Mouse (Mus musculus) layer of hippocampus, adult 11-12 months (tissue): ENCODE measurements around the gene Tmem198.
A peak's percentile ranks its signal among the peaks of the same experiment; 100 is the strongest.

ENCODE experiments used
- DNase-seq: peaks from one replicate; pipeline ENCODE4 v3.0.0; 2022; ENCODE audit warnings: low spot score

Tmem198 gene

DNA sequence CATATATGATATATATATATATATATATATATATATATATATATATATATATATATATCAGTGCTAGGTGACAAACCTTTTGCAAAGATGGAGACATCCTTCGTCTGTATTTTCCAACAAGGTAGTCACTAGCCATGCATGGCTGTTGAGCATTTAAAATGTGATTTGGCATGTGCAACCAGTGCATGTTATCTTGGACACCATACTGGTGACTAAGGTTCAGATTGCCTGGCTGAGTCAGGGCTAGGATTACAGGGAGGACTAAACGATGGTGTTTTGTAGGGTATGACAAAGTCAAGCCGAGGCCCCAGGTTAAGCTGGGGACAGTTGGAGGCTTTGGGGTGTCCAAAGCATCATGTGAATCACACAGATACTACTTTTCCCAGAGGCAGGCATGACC is 23.9 kb upstream of the Tmem198 start:
- DNase-seq = no peak

- DNase-seq = no peak
These were observed 23.4 kb upstream of the Tmem198 start for GRCm38 (mm10) chr1:75455948-75456347.

- DNase-seq = no peak
These were observed 22.4 kb upstream of the Tmem198 start for GRCm38 (mm10) chr1:75456746-75457564.

- no peak for DNase-seq
These were observed 21.7 kb upstream of the Tmem198 start for GRCm38 (mm10) chr1:75457710-75458024.

- no peak for DNase-seq
These were observed 21.1 kb upstream of the Tmem198 start for GRCm38 (mm10) chr1:75458025-75458788.

- DNase-seq = no peak
These were observed 20.3 kb upstream of the Tmem198 start for GRCm38 (mm10) chr1:75458789-75459684.

GRCm38 (mm10) chr1:75460297-75460696 is 19.0 kb upstream of the Tmem198 start:
- DNase-seq = no peak

DNA sequence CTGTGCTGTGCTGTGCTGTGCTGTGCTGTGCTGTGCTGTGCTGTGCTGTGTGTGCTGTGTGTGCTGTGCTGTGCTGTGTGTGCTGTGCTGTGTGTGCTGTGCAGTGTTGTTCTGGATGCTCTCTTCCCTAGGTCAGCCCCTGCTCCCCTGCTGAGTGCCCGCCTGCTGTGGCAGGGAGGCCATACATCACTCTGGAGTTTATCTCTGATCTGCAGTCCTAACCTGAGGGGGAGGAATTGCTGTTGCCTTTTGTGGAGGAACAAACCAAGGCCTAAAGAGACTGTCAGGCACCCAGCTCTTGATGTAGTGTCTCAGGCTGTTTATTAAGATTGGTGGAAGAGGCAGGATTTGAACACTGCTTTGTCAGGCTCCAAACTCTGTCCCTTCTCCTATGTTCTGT is 16.7 kb upstream of the Tmem198 start:
- no peak for DNase-seq

DNA sequence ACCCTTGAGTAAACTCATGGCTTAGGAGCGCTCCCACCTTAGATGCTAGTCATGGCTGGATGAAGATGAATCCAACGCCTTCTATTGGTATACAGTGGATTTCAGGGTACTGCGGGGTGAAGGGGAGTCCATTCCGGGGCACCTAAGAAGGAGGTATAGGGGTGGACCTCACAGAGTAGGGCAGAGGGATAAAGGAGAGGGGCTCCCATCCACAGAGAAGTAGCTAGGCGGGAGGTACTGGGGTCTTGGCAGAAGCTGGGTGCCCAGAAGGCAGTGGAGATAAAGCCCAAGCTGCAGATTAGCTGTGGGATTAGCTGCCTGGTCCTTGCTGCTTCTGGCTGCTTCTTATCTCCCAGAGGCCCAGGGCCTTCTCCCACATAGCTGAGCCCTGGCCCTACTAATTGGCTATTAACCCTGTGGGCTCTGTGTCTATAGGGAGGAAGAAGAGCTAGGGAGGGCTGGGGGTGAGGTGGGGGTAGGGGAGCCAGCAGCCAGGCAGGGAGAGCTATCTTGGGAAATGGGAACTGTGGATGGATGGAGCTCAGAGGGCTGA is 15.6 kb upstream of the Tmem198 start:
- no peak for DNase-seq

- peak; percentile 89 for DNase-seq
These were observed 12.0 kb upstream of the Tmem198 start for GRCm38 (mm10) chr1:75467215-75467927.

- DNase-seq = no peak
These were observed 10.0 kb upstream of the Tmem198 start for GRCm38 (mm10) chr1:75469287-75469825.

DNA sequence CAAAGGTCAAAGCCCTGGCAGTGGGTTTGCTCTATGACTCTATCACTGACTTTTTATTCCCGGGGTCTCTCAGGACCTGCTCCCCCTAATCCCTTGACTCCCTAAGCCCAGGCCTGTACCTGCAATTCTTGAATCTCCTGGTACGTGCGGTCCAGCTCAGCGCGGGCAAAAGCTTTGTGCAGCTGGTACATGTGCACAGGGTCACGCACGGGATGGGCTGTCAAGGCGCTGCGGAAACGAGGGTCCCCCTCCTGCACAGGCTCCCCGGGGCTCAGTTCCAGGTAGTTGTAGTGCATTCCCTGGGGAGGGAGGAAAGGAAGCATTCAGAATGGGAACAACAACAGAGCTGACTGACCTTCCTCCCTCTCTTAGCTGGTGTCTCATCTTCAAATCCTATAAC is 2.9 kb upstream of the Tmem198 start:
- no peak for DNase-seq

DNA sequence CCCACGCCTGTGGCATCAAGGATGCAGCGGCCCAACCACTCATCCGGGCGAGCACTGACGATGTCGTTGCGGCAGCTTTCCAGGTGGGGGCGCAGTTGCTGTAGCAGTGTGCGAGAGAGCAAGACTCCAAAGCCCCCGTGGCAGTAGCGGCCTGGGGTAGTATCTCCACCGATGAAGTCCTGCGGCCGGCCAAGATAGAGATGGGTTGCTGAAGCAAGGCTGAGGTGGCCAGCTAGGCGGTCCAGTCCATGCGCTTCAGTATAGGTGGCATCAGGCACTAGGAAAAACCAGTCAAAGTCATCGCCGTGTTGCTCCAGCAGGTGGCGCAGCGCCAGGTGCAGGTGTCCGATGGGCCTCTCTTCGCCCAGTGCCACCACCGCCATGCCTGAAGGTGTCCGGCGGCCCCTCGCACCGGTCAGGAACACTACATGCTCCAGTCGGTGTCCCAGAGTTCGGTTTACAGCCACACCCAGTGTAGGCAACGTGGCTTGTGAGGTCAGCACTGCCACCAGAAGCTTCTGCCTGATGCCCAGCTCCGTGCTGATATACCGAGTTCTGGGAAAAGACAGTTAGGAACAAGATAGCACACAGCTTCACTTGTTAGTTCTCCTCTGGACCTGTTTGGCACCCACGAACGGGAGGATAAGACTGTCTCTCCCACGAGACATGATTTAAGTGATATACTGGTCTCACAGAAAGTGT is 1.9 kb upstream of the Tmem198 start:
- peak; percentile 83 for DNase-seq

- no peak for DNase-seq
These were observed 1.4 kb upstream of the Tmem198 start for GRCm38 (mm10) chr1:75477966-75478290.

DNA sequence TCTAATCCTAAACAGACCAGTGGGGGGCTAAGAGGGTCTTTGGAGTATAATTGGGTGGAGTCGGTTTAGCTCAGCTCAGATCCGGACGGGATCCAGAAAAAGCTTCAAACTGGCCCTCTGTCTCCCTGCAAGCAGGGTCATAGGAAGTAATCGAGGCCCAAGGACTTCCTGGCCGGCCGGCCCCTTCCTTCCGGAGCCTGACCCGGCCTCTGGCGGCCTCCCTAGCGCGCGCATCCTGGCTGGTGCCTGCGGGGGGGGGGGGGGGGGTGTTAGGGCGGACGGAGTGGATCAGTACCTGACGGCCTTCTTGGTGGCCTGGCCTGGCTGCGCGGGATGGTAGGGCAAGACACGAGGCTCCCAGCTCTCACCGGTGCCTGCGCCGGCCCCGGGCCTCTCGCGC is 835 bp upstream of the Tmem198 start:
- DNase-seq = no peak

DNA sequence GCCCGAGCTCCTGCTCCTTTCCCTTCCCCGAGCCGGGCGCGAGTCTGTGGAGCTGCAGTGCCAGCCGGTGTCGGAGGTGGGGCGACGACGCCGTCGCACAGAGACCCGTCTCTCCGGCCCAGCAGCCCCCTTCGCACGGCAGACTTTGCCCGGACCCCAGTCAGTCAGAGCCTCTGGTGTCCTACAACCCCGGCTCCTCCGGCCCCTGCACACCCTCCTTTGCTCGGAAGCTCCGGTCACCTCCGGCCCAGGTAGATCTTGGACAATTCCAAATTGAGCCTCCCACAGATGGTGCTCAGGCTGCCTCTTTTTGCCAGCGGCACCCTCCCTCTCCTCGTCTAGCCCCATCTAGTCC is 280 bp downstream of the Tmem198 start:
- no peak for DNase-seq

GRCm38 (mm10) chr1:75480036-75480435 is 704 bp downstream of the Tmem198 start:
- DNase-seq = no peak

DNA sequence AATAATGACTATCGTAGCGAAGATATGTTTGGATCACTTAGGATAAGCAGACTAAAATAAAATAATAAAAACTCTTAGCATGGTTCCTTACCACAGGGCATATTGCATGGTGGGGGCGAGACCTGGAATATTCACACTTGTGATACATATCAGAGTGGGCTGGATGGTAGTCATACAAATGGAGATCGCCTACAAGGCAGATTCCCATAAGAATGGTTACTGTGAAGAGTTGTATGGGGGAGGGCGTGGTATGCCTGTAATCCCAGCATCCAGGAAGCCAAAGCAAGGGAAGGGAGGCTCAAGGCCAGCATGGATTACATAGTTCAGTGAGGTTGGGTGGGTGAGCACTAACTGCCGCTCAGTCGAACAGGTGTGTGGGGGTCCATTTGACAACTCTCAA is 1.4 kb downstream of the Tmem198 start:
- DNase-seq = no peak

DNA sequence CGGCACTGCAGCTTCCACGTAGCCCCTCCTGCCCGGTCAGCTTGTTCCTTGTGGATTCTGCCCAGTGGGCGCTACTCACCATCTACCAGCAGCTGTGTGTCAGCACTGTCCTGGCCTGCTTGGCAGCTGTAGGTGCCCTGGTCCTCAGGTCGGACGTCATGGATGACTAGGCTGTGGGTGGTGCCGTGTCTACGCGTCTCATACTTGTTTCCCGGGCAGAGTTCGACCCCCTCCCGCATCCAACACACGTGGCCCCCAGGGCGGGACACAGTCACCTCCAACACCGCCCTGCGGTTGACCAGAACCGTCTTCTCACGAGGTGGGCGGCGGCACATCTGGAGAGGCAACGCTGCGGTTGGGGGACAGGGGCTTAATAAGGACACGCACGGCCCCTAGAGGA is 7.2 kb downstream of the Tmem198 start:
- no peak for DNase-seq

GRCm38 (mm10) chr1:75487040-75487404 is 7.7 kb downstream of the Tmem198 start:
- no peak for DNase-seq
